Mouse (Mus musculus): Measurements from ENCODE around the gene Astl.
A peak's percentile ranks its signal among the peaks of the same experiment; 100 is the strongest.

The Astl gene

GRCm38 (mm10) chr2:127324456-127324855, 14.0 kb upstream of the Astl start:
- DNase-seq (ENCODE audit: low read depth): no peak

GRCm38 (mm10) chr2:127328090-127328851, 10.2 kb upstream of the Astl start:
- DNase-seq (ENCODE audit: low read depth): no peak

GRCm38 (mm10) chr2:127332807-127333570, 5.5 kb upstream of the Astl start:
- DNase-seq (ENCODE audit: low read depth): no peak

GRCm38 (mm10) chr2:127333945-127334603, 4.4 kb upstream of the Astl start:
- DNase-seq (ENCODE audit: low read depth): no peak

- DNase-seq (ENCODE audit: low read depth): no peak
Observed at GRCm38 (mm10) chr2:127335078-127335541, 3.3 kb upstream of the Astl start.

- DNase-seq (ENCODE audit: low read depth): peak; percentile 95
Observed at GRCm38 (mm10) chr2:127335767-127336496, 2.5 kb upstream of the Astl start, which contains the start of gene Dusp2. TSS of gene Dusp2 (plus strand) at chr2:127336159.

- no peak for DNase-seq (ENCODE audit: low read depth)
Observed at GRCm38 (mm10) chr2:127336497-127336832, 2.0 kb upstream of the Astl start.

- DNase-seq (ENCODE audit: low read depth): no peak
Observed at GRCm38 (mm10) chr2:127336885-127337284, 1.6 kb upstream of the Astl start.

- DNase-seq (ENCODE audit: low read depth): no peak
Observed at GRCm38 (mm10) chr2:127337531-127337930, 908 bp upstream of the Astl start.

GRCm38 (mm10) chr2:127338012-127338411, 427 bp upstream of the Astl start:
- no peak for DNase-seq (ENCODE audit: low read depth)

- no peak for DNase-seq (ENCODE audit: low read depth)
Observed at GRCm38 (mm10) chr2:127338833-127339232, 394 bp downstream of the Astl start.

GRCm38 (mm10) chr2:127339262-127339661, 823 bp downstream of the Astl start:
- no peak for DNase-seq (ENCODE audit: low read depth)

GRCm38 (mm10) chr2:127341159-127341558, 2.7 kb downstream of the Astl start:
- no peak for DNase-seq (ENCODE audit: low read depth)

GRCm38 (mm10) chr2:127346334-127346733, 7.9 kb downstream of the Astl start:
- no peak for DNase-seq (ENCODE audit: low read depth)

GRCm38 (mm10) chr2:127347147-127347985, 8.9 kb downstream of the Astl start:
- DNase-seq (ENCODE audit: low read depth): no peak

- DNase-seq (ENCODE audit: low read depth): no peak
Observed at GRCm38 (mm10) chr2:127353881-127354280, 15.4 kb downstream of the Astl start.

- peak; percentile 83 for DNase-seq (ENCODE audit: low read depth)
Observed at GRCm38 (mm10) chr2:127362459-127363281, 24.2 kb downstream of the Astl start, which contains the start of gene Adra2b. TSS of gene Adra2b (plus strand) at chr2:127363208.

GRCm38 (mm10) chr2:127363282-127363652, 24.8 kb downstream of the Astl start:
- DNase-seq (ENCODE audit: low read depth): no peak

- no peak for DNase-seq (ENCODE audit: low read depth)
Observed at GRCm38 (mm10) chr2:127363696-127364095, 25.3 kb downstream of the Astl start.

- no peak for DNase-seq (ENCODE audit: low read depth)
Observed at GRCm38 (mm10) chr2:127364452-127364851, 26.0 kb downstream of the Astl start.

All from c-Kit-positive CD71-negative TER-119-negative erythroid progenitor cells, embryonic 14.5 days (primary cell).